Mouse (Mus musculus) CH12F3 (cell line): ENCODE measurements around the gene 1110065P20Rik.

ENCODE experiments used
- in situ Hi-C: fragments of 300-500 bp; cut with MboI; formaldehyde crosslinking; loops from 2 replicates; pipeline ENCODE4 v1.14.3; 2020; ENCODE audit warnings: low sequenced_read_pairs

The 1110065P20Rik gene

DNA sequence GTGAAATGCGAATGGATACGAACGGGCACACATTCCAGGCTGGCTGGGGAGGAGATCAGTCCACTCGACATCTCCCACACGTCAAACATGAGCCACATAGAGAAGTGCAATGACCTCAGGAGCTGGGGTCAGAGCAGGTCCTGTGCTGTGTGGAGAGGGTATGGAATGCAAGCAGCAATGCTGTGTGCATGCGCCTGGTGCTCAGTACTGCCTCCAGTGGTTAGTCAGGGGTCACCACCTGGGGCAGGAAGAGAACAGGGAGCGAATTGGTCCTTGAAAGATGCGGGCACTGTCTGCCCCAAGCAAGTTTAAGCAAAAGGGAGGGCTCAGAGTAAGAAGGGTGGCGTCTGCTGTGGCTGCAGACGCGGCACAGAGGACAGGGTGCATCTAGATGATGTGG is 7.5 kb downstream of the 1110065P20Rik start:
- in situ Hi-C loops: no loop called here

DNA sequence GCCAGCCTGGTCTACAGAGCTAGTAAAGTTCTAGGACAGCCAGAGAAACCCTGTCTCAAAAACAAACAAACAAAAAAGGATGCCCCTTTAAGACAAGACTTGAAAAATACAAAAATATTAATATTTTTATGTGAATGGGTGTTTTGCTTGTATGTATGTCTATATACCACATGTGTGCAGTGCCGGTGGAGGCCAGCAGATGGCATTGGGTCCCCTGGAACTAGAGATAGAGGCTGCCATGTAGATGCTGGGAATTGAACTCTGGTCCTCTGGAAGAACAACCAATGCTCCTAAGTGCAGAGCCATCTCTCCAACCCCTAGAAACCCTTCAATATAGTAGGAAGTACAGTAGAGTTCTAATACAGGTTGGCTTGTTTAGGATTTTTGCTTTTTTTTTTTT is 10.0 kb downstream of the 1110065P20Rik start:
- in situ Hi-C loops: no loop called here

- in situ Hi-C loops: no loop called here
Measured at GRCm38 (mm10) chr4:124838035-124838700, 12.8 kb downstream of the 1110065P20Rik start.

DNA sequence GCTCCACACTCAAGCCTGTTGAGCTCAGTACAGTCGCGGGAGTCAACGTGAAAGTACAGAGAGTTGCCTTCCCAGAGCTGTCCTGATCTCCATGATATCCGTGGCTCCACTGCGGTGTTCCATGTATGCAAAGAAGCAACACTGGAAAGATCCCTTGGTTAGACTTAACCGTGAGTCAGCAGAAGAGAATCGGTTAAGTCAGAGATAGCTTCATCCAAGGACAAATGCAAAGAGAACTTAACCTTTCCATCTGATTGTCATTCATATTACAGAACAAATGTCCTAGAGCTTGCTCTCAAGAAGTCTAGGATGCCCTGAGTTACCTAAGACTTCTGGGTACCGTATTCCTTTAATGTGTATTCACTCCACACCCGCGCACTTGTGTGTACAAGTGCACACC is 18.2 kb downstream of the 1110065P20Rik start:
- in situ Hi-C loops: no loop called here

GRCm38 (mm10) chr4:124829671-124830070 is 21.3 kb downstream of the 1110065P20Rik start:
- in situ Hi-C loops: no loop called here

GRCm38 (mm10) chr4:124825371-124825965 is 25.5 kb downstream of the 1110065P20Rik start:
- in situ Hi-C loops: no loop called here

DNA sequence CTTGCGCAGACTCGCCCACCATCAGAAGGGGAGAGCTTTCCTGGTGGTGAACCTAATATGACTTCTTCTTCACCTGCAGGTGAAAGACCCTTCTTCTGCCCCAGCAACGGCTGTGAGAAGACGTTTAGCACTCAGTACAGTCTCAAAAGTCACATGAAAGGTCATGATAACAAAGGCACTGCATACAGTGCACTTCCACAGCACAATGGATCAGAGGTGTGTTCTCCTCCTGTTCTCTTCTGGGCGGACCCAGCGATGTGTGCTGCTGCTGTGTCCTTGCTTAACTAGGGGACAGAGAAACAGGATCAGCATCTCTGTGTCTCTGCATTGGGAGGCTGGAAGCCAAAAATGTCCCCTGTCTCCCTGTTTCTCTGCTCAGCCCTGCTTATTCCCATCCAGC is 26.0 kb downstream of the 1110065P20Rik start:
- in situ Hi-C loops: no loop called here

- in situ Hi-C loops: no loop called here
Measured at GRCm38 (mm10) chr4:124818832-124819231, 32.2 kb downstream of the 1110065P20Rik start.

- in situ Hi-C loops: no loop called here
Measured at GRCm38 (mm10) chr4:124817803-124818202, 33.2 kb downstream of the 1110065P20Rik start.

DNA sequence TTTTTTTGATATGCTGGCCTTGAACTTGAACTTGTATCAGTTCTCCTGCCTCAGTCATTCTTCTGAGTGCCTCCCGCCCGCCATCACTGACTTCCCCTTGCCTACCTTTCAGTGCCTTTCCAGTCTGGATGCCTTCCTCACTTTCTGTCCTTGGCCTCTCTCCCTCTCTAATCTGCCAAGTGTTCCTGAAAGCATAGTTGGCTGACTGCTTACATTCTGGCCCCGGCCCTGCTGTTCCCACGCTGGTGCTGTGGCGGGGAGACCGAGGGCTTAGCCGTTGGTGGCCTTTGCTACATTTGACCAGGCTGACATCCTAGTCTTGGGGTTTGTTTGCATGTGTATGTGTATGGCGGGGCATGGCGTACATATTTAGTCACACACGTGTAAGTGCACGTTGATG is 35.1 kb downstream of the 1110065P20Rik start:
- in situ Hi-C loops: no loop called here

DNA sequence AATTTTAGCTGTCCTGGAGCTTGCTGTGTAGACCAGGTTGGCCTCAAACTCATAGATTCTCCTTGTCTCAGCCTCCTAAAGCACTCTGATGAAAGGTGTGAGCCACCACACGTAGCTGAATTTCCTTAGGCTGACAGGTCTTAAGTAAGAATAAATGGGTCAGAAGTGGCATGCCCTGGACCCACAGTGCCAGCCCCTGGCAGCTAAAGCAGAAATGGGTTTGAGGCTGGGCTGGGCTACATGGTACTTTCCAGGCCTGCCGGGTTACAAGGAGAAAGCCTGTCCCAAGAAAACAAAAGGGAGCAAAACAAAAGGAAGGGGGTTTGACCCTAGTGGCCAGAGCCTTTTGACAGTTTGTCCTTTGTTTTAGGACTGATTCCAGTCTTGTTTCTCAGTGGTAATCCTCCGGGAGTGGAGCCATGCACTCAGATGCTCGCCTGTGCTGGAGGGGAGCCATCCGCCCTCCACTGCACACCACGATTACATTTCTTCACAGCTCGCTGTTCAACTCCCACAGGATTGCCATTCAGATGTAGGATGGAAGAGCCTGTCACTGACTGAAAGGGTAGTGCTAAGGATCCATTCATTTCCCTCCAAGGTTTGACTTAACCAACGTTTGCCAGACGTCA is 39.5 kb downstream of the 1110065P20Rik start:
- in situ Hi-C loops: no loop called here

- in situ Hi-C loops: no loop called here
Measured at GRCm38 (mm10) chr4:124810056-124810455, 40.9 kb downstream of the 1110065P20Rik start.

DNA sequence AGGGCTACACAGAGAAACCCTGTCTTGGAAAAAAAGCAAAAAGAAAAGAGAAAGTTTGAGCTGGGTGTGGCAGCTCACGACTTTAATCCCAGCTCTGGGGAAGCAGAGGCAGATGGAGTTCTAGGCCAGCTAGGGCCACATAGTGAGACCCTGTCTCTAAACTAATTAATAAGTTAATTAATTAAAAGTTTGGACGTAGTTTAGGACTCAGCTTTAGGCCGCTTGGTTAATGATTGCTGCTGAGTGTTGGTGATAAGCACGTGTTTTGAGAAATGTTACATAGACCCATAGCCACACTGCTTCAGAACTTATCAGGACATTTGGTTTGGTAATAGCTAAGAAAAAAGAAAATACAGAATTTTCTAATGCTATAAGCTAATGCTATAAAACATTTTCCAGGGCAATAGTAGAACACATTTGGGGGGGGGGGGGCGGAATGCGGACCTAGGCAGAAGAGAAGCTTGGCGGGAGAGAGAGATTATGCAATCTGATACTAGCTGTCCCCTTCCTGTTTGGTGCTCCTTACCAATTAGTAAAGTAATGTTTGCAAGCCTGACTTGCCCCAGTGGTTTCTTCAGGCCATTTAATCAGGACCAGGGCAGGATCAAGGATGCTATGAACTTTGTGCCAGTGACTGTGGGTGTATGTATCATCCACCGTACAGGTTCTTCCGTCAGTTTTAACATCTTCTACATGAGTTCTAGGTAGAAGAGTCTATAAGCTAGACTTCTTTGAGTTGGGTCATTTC is 41.7 kb downstream of the 1110065P20Rik start:
- in situ Hi-C loops: no loop called here

DNA sequence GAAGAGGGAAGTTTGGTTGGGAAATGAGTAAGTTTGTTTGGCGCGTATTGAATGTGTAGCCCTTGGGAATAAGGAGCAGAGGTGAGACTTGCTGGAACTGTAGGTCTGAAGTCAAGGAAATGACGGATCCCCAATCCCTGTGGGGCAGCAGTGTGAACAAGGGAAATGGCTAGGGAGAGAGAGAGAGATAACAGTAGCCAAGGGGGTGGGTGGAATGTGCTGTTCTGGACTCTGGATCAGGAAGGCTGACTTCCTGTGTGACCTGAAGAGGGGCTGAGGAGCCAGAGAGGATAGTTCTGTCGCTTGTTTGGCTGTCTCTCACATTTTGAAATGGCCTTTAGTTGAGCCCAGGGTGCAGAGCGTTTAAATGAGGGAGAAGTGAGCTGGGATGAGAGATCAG is 42.5 kb downstream of the 1110065P20Rik start:
- in situ Hi-C loops: no loop called here

DNA sequence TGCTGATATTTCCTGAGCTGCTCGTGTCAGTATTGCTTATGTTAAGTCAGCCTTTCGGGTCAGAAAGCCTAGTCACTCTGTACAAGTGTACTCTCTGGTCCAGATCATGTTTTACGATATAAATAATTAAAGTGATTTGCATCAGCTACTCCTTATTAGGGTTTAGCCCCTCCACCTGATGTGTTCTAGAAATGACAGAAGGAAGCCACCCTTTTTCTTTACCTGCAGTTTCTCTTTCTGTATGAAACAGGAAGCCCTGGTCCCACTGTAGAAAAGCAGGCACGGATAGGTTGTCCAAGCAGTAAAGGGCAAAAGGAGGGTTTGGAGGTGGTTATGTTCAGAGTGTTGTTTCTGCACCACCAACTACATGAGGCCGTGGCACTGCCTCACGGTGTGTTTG is 47.6 kb downstream of the 1110065P20Rik start:
- in situ Hi-C loops: no loop called here

- in situ Hi-C loops: no loop called here
Measured at GRCm38 (mm10) chr4:124802309-124803260, 48.4 kb downstream of the 1110065P20Rik start.

GRCm38 (mm10) chr4:124801552-124802308 is 49.3 kb downstream of the 1110065P20Rik start, which contains the start of gene Mtf1:
Gene Mtf1, plus strand, starts transcription at chr4:124802104.
- in situ Hi-C loops: no loop called here
